Mouse (Mus musculus): ENCODE results near the gene Kantr.

- no peak for TF ChIP-seq CTCF (IDR thresholded peaks at IDR 0.05; ENCODE audit: low read depth, low read length)
- TF ChIP-seq POLR2A (IDR thresholded peaks at IDR 0.05; ENCODE audit: insufficient read depth, low read length), result no peak
Observed at GRCm38 (mm10) chrX:152322776-152323175, 4.5 kb downstream of the Kantr start.

Measured in ES-Bruce4 (cell line).